Mouse (Mus musculus): ENCODE measurements around the gene Atrx. TPM values are rescaled to one million over a fixed set of nuclear protein-coding genes. Genes with fewer than 3 reads are reported as not detected.
"Not testable (repeated sequence)": the region's sequence is repeated elsewhere in the genome, so short reads cannot be mapped to it uniquely, and the experiment has no call there.

Gene Atrx
- total RNA-seq (2021), result 100 to 1,000 TPM; 147 to 187 TPM

- peak; percentile 31 to 53 for DNase-seq (ENCODE audit: extremely low spot score in 1 of 2, low spot score in 1 of 2)
Measured at GRCm38 (mm10) chrX:105928861-105929477, at the start of gene Atrx. TSS of gene Atrx (minus strand) at chrX:105929403.

GRCm38 (mm10) chrX:105957091-105957490, 27.9 kb upstream of the Atrx start:
- not testable (repeated sequence) for DNase-seq (ENCODE audit: extremely low spot score in 1 of 2, low spot score in 1 of 2)

GRCm38 (mm10) chrX:105953999-105954398, 24.8 kb upstream of the Atrx start:
- DNase-seq (ENCODE audit: extremely low spot score in 1 of 2, low spot score in 1 of 2), result no peak

GRCm38 (mm10) chrX:105946357-105946756, 17.2 kb upstream of the Atrx start:
- DNase-seq (ENCODE audit: extremely low spot score in 1 of 2, low spot score in 1 of 2), result no peak

- no peak for DNase-seq (ENCODE audit: extremely low spot score in 1 of 2, low spot score in 1 of 2)
Measured at GRCm38 (mm10) chrX:105939245-105939644, 10.0 kb upstream of the Atrx start.

- no peak for DNase-seq (ENCODE audit: extremely low spot score in 1 of 2, low spot score in 1 of 2)
Measured at GRCm38 (mm10) chrX:105937736-105938135, 8.5 kb upstream of the Atrx start.

- DNase-seq (ENCODE audit: extremely low spot score in 1 of 2, low spot score in 1 of 2), result no peak
Measured at GRCm38 (mm10) chrX:105934341-105934740, 5.1 kb upstream of the Atrx start.

GRCm38 (mm10) chrX:105929478-105930038, 355 bp upstream of the Atrx start:
- no peak for DNase-seq (ENCODE audit: extremely low spot score in 1 of 2, low spot score in 1 of 2)

GRCm38 (mm10) chrX:105927941-105928860, 1.0 kb downstream of the Atrx start:
- DNase-seq (ENCODE audit: extremely low spot score in 1 of 2, low spot score in 1 of 2), result peak; percentile 11 to 16

GRCm38 (mm10) chrX:105926121-105926735, 3.0 kb downstream of the Atrx start:
- DNase-seq (ENCODE audit: extremely low spot score in 1 of 2, low spot score in 1 of 2), result no peak

- no peak for DNase-seq (ENCODE audit: extremely low spot score in 1 of 2, low spot score in 1 of 2)
Measured at GRCm38 (mm10) chrX:105924326-105925070, 4.7 kb downstream of the Atrx start.

GRCm38 (mm10) chrX:105923896-105924295, 5.3 kb downstream of the Atrx start:
- DNase-seq (ENCODE audit: extremely low spot score in 1 of 2, low spot score in 1 of 2), result no peak

GRCm38 (mm10) chrX:105922986-105923385, 6.2 kb downstream of the Atrx start:
- DNase-seq (ENCODE audit: extremely low spot score in 1 of 2, low spot score in 1 of 2), result not testable (repeated sequence)

GRCm38 (mm10) chrX:105921421-105921820, 7.8 kb downstream of the Atrx start:
- DNase-seq (ENCODE audit: extremely low spot score in 1 of 2, low spot score in 1 of 2), result peak in 1 of 2 experiments; percentile 27

GRCm38 (mm10) chrX:105911728-105912127, 17.5 kb downstream of the Atrx start:
- no peak for DNase-seq (ENCODE audit: extremely low spot score in 1 of 2, low spot score in 1 of 2)

GRCm38 (mm10) chrX:105901611-105902010, 27.6 kb downstream of the Atrx start:
- no peak for DNase-seq (ENCODE audit: extremely low spot score in 1 of 2, low spot score in 1 of 2)

- no peak for DNase-seq (ENCODE audit: extremely low spot score in 1 of 2, low spot score in 1 of 2)
Measured at GRCm38 (mm10) chrX:105886921-105887320, 42.3 kb downstream of the Atrx start.

GRCm38 (mm10) chrX:105864367-105864766, 64.8 kb downstream of the Atrx start:
- no peak for DNase-seq (ENCODE audit: extremely low spot score in 1 of 2, low spot score in 1 of 2)

- DNase-seq (ENCODE audit: extremely low spot score in 1 of 2, low spot score in 1 of 2), result no peak
Measured at GRCm38 (mm10) chrX:105824462-105824861, 104.7 kb downstream of the Atrx start.

- DNase-seq (ENCODE audit: extremely low spot score in 1 of 2, low spot score in 1 of 2), result no peak
Measured at GRCm38 (mm10) chrX:105794806-105795403, 134.3 kb downstream of the Atrx start.
